Mouse (Mus musculus) gastrocnemius, adult 8-10 months (tissue): ENCODE measurements around the gene Vezt. TPM values are rescaled to one million over a fixed set of nuclear protein-coding genes. Genes with fewer than 3 reads are reported as not detected.

Experiments used
- DNase-seq, 2 experiments: peaks; one replicate each; pipeline ENCODE4 v3.0.0; 2022; ENCODE audit warnings: low spot score in 2 of 2
- total RNA-seq, 4 experiments: library from RNA; stranded (reverse); gene quantifications; 2 replicates each; pipeline ENCODE4 v1.2.4; 2022

The Vezt gene
- 10 to 100 TPM; 55.6 to 63.1 (median 60.1) TPM for total RNA-seq

GRCm38 (mm10) chr10:94035658-94036374 is at the start of gene Vezt, which contains the start of gene Fgd6:
Gene Vezt (minus strand): TSS chr10:94035817.
Gene Fgd6 (plus strand): TSS chr10:94036001.
- DNase-seq: peak; percentile 97 to 98

GRCm38 (mm10) chr10:94082040-94082734 is 46.6 kb upstream of the Vezt start:
- no peak for DNase-seq

DNA sequence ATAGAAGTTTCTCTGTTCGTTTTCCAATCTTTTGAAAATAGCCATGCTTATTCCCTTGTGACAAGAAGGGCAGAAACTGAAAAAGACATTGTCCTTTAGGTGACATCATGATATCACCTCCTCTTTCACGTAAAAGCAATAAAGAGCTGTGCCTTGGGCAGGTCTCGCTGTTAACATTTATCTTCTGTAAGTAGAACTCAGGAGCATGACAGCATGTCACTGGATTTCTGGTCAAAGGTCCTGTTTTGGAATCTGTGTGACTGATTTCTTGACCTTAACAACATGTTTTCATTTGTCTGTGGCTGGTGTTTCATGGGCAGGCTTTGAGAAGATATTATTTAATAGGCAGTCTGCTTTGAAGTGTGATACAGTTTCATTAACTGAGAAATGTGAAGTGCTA is 45.1 kb upstream of the Vezt start:
- DNase-seq: no peak

- DNase-seq: no peak
These were observed 41.6 kb upstream of the Vezt start for GRCm38 (mm10) chr10:94076966-94077825.

- DNase-seq: no peak
These were observed 37.4 kb upstream of the Vezt start for GRCm38 (mm10) chr10:94072916-94073465.

DNA sequence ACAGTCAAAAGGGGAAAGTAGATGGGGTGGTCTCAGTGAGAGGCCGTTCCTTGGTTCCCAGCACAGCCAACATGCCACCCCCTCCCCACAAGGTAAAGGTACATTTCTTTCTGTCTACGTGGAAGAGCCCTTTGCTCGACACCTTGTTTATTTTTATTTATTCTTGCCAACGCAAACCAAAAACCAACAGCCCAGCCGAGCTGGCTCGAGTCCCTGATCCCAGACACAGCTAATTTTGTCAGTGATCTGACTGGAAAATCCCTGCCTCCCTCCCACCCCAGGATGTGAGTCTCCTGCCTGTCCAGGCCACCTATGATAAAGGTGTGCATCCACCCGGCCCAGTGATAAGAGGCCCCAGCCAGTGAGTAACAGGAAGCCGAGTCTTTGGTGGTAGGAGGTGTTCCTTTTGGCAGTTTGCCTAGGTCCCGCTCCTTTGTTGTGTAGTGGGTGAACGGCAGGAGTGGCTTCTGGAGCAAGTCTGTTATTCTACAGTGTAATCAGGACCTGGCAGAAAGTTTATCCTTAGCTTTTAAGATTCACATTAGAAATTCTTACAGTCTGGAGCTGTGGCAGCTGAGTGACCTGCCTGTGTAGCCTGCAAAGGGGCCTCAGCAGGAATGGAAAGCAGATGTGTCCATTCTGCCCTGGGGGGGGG is 36.8 kb upstream of the Vezt start:
- DNase-seq: no peak

- DNase-seq: no peak
These were observed 36.0 kb upstream of the Vezt start for GRCm38 (mm10) chr10:94071641-94072040.

DNA sequence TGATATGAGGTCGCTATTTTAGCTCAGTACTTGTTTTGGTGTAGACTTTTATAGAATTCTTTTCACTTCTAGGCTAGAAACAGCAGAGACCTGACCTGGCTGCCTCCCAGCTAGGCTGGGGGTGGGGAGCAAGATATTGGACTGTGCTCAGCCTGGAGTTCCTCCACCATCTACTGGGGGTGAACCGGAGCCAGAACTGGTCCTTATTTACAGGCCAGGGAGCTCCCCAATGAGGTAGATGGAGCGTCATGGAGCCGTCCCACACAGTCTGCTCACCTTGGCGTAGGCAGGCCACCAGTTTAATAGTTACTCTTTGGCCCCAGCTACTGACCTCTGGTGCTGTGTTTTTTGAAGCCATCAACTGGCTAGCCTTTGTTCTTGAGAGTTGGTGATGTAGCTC is 33.1 kb upstream of the Vezt start:
- no peak for DNase-seq

DNA sequence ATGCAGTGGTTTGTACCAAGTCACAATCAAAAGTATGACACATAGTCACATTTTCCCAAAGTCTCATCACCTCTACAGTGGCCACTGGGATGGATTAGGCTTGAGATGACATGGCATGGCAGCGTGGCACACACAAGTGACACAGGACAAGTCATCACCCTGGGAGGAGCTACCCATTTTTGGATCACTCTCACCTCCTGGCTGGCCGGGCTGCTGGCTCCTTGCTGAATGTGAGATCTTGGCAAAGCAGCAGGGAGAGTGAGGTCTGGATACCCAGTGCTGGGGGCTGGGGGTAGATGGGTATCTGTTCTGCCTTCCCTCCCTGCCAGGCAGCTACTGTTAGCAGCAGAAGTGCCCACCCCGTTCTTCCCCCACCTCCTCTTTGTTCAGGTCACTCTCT is 31.3 kb upstream of the Vezt start:
- DNase-seq: peak in 1 of 2 experiments; percentile 6

DNA sequence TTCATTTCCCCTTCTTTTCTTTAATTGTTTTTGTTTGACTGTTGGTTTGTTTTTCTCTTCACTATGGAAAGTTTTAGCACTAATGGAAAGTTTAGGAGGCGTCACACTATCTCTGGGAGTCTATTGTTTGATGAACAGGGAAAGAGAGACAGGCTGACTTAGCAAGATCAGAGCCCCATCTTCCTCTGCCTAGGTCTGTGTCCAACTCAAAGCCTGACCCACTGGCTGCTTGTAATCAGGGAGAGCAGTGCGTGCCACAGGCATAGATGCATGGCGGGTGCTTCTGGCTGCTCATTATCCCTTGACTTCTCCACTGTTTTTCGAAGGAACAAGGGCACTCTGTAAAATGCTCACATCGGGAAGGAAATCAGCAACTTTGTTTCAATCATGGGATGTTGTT is 26.7 kb upstream of the Vezt start:
- no peak for DNase-seq

DNA sequence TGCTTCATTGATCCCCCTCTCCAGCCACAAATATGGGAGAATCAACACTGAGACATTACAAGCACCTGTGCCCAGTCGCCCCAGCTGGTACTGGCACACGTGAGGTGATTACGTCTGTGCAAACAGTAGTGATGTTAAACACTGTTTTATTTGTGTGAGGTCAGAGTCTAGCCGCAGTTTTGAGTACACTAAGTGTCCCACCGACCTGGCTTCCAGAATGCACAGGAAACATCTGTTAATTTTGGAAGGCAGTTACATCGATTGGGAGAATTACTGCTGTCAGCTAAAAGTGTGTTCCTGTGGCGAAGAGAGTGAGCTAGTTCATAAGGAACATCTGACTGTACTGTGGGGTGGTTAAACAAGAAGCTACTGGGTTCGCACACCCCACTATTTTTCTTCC is 24.6 kb upstream of the Vezt start:
- DNase-seq: no peak

- DNase-seq: no peak
These were observed 24.0 kb upstream of the Vezt start for GRCm38 (mm10) chr10:94059618-94060055.

- DNase-seq: no peak
These were observed 20.9 kb upstream of the Vezt start for GRCm38 (mm10) chr10:94056487-94056886.

DNA sequence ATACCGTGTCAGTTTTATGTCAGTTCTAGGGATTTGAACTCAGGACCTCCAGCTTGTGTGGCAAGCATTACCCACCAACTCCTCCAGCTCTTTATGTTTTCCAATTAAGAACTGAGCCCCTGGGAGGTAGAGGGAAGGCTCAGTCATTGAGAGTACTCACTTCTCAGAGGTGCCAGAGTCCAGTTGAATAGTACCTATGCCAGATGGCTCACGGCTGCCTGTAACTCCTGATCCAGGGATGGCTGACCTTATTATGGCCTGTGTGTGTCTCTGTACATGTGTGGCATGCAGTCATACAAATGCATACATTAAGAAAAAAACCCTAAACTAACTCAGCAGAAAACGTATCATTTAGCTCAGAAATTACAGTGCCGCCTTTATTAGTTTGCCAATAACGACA is 15.1 kb upstream of the Vezt start:
- no peak for DNase-seq

GRCm38 (mm10) chr10:94049121-94049520 is 13.5 kb upstream of the Vezt start:
- no peak for DNase-seq

DNA sequence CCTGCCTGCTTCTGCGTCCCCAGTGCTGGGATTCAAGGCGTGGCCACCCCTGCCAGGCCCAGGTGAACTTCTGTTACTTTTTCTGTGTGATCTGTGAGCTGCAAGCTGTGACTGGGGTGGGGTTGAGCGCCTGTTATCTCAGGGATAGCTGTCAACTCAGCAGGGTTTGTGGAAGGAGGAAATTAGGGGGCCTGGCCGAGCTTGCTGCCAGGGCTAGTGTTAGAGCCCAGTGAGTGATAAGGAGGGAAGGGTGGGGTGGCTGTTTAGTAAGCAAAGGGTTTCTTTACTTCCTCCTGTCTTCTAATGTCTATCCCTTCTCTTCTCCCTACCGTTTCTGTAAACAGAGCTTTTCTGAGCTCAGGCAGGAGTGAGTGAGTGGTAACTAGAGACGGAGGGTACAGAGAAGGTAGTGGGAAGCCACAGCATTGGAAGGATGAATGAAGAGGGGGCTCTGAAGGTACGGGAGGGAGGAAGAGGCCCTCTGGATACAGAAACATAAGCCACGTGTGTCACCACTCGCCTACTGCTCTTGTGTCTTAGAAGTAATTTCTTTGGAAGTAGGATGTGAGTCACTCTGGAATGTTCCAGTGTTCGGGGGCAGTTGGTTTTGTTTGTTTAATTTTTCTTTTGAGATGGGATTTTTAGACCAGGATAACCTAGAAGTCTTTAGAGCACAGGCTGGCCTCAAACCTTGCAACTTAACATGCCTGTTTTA is 12.4 kb upstream of the Vezt start:
- no peak for DNase-seq

DNA sequence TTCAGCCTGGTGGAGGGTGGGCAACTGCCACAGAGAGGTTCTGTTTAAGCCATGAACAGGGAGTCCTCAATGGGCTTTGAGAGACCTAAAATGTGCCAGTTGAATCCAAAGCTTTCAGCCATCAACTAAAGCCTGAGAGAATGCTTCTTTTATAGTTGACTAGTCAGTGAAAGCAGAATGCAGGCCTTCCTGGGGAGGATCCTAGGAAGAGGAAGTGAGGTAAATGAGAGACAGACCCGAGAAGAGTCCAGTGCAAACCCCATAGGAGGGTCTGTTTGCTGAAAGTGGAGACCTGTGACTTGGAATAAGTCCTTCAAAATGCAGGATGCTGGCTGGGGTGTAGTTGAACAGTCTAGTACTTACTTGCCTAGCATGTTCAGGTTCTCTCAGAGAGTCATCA is 11.4 kb upstream of the Vezt start:
- no peak for DNase-seq

DNA sequence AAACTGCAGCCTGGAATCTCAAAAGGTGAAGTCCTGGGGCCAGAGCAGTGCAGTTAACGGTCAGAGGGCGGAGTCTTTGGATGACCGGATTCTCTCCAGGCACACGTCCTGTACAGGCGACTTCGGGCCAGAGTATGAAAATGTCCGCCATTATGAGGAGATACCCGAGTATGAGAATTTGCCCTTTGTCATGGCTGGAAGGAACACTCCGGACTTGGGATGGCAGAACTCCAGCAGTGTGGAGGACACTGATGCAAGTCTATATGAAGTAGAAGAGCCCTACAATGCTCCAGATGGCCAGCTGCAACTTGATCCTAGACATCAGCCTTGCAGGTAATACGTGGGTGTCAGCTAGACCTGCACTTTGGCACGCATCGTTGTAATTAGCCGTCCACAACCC is 9.7 kb upstream of the Vezt start:
- DNase-seq: no peak

DNA sequence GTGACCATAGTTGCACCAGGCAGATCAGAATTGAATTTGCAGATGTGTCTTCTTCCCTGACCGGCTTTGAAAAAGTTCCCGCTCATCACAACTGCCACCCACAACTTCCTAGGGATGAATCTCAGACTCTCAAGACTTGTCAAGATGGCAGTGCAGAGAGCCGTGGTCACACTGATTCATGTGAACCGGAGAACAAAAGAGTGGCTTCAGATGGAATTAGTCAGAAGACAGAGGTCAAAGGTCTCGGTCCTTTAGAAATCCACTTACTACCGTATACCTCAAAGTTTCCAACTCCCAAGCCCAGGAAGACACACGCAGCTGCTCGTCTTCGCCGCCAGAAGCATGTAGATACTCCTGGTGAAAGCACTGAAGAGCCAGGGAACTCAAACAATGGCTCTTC is 8.3 kb upstream of the Vezt start:
- DNase-seq: no peak
